Mouse (Mus musculus): ENCODE measurements around the gene Exo1.
A peak's percentile ranks its signal among the peaks of the same experiment; 100 is the strongest.

Gene Exo1

DNA sequence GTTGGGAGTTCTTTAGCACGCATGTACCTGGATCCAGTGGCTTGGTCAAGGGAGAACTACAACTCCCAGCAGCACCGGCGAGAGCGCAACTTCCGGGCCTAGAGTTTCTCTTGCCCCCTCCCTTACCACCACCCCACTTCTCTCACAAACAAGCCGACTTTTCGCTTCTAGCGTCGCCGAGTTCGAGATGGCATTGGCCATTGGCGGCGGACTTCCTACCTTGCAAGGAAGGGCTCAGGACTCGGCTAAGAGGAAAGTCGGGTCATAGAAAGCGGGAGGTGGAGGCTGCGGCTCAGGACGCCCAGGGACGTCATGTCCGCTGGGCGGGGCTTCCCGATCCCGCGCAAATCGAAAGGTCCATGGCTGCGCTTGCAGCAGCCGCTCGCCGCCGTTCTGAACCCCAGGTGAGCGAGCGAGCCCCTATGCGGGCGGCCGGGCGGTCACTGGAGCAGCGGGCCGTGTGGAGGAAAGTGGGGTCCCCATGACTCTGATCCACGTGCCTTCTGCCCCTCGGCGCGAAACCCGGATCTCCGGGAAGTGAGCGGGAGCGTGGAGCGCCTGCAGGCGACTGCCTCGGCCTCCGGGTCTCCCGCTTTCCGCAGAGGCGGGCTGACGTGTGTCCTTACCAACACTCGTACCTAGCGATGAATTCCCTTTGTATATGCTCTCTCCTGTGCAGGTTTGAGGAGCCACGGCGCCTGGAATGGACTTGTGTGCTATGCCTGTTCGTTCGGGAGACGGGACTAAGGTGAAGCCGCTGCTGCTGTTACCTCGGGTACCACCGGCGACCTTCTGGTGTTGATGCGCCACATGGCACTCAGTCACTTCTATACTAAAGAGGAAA is at the start of gene Exo1:
Gene Exo1, plus strand, starts transcription at position 129 of the 844 bp plus-strand sequence.
- peak; percentile 82 for DNase-seq (ENCODE audit: low spot score)

- DNase-seq (ENCODE audit: low spot score) = no peak
Observed at GRCm38 (mm10) chr1:175855515-175855914, 24.9 kb upstream of the Exo1 start.

- no peak for DNase-seq (ENCODE audit: low spot score)
Observed at GRCm38 (mm10) chr1:175867050-175867449, 13.3 kb upstream of the Exo1 start.

GRCm38 (mm10) chr1:175867558-175867957 is 12.8 kb upstream of the Exo1 start:
- no peak for DNase-seq (ENCODE audit: low spot score)

- DNase-seq (ENCODE audit: low spot score) = no peak
Observed at GRCm38 (mm10) chr1:175870716-175871115, 9.7 kb upstream of the Exo1 start.

GRCm38 (mm10) chr1:175872028-175872816 is 8.2 kb upstream of the Exo1 start:
- no peak for DNase-seq (ENCODE audit: low spot score)

- DNase-seq (ENCODE audit: low spot score) = no peak
Observed at GRCm38 (mm10) chr1:175883398-175883797, 3.0 kb downstream of the Exo1 start.

DNA sequence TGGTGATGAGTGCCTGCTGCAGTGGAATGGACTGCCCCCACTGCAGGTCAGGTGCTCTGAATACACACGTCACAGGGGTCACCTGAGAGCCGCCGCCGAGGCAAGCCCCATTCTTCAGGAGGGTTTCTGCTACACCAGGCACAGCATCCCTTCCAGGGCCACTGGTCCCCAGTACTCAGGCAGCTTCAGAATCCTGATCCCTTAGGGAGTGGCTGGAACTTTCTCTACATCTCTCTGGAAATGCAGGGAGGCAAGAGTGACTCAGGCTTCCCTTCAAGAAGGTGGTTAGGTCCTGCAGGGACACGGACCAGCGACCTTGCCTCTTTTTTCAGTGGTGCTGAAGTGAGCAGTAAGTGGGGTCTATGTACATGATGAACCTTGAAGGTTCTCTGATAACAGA is 12.9 kb downstream of the Exo1 start:
- no peak for DNase-seq (ENCODE audit: low spot score)

GRCm38 (mm10) chr1:175893726-175894125 is 13.3 kb downstream of the Exo1 start:
- no peak for DNase-seq (ENCODE audit: low spot score)

DNA sequence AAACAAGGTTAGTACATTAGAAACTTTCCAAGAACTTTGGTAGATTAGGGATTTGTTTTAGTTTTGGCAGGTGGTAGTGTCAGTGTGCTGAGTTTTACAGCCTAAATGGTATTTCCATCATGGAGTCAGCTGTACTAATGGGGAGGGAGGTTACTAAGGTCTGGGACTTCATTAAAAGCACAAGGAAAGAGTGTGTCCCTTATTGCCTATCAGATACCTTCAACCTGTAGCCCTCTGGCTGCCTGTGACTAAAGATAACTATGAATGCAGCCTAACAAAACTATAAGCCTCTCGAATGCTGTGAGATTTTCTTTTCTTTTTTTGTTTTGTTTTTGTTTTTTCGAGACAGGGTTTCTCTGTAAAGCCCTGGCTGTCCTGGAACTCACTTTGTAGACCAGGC is 30.8 kb downstream of the Exo1 start:
- DNase-seq (ENCODE audit: low spot score) = no peak

DNA sequence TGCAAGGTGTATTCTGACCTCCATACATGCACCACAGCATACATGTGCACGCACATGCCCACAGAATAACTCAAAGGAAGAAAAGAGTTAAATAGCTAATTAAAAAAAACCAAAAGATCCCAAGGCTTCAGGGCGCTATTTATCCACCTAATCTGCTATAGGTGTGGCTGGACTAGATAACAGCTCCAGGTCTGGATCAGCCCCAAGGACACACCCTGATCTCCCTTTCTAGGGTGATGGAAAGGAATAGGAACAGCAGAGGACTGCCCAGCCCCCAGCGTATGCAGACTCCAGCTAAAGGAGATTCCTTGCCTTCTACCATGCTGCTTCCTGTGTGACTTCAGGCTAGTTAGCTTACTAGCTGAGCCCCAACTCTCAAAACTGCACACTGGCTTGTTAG is 31.7 kb downstream of the Exo1 start:
- no peak for DNase-seq (ENCODE audit: low spot score)

- DNase-seq (ENCODE audit: low spot score) = no peak
Observed at GRCm38 (mm10) chr1:175913728-175914303, 33.4 kb downstream of the Exo1 start.

DNA sequence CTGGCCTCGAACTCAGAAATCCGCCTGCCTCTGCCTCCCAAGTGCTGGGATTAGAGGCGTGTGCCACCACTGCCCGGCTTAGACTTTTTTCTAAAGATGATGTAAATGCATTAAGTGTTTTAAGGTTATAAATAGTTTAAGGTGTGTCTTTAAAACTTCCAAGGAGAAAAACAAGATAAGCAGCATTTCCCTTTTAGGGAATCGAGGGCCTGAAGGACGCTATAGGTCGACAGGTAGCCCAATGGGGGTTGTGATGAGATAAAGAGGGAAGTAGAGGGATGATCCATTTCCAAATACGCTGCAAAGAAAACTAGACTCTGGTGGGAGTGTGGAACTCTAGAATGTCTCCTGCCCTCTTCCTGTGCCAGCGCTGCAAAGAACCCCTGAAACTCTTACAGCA is 39.6 kb downstream of the Exo1 start, which contains the start of gene Gm38100:
Gene Gm38100, plus strand, starts transcription at position 301 of the 400 bp plus-strand sequence.
- DNase-seq (ENCODE audit: low spot score) = no peak

DNA sequence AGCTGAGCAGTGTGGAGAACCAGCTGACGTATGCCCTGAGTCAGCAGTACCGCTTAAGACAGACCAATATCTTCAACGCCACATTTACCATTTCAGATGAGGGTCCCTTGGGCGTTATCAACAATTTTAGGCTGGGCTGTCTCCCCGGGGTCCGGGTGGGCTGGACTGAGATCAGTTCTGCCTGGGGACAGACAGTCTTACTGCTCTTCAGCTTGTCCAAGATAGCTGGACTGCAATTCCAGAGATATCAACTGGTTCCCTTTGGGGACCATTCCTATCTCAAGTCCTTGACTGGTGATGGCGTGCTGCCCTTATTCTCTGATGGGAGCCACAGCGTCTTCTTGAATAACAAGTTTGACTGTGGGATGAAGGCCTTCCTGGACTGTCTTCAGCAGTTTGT is 40.7 kb downstream of the Exo1 start:
- no peak for DNase-seq (ENCODE audit: low spot score)

GRCm38 (mm10) chr1:175923848-175924787 is 43.7 kb downstream of the Exo1 start:
- peak; percentile 73 for DNase-seq (ENCODE audit: low spot score)

- DNase-seq (ENCODE audit: low spot score) = no peak
Observed at GRCm38 (mm10) chr1:175931391-175931790, 51.0 kb downstream of the Exo1 start.

GRCm38 (mm10) chr1:175936282-175936737 is 55.9 kb downstream of the Exo1 start:
- DNase-seq (ENCODE audit: low spot score) = peak; percentile 46

GRCm38 (mm10) chr1:175938731-175939130 is 58.4 kb downstream of the Exo1 start:
- DNase-seq (ENCODE audit: low spot score) = no peak

DNA sequence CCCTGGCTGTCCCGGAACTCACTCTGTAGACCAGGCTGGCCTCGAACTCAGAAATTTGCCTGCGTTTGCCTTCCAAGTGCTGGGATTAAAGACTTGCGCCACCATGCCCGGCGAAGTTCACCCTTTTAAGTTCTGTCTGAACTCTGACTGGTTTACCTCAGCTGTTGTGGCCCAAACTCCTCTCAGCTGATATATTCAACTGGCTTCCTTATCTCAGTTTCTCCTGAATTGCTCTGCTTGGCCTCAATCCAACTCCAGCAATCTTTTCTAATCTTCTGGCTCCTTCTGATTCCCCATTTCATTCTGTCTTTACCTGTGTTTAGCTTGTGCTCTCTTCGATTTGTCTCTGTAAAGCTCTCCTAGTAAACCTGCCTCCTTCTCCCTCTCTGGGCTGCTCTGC is 62.8 kb downstream of the Exo1 start:
- no peak for DNase-seq (ENCODE audit: low spot score)

DNA sequence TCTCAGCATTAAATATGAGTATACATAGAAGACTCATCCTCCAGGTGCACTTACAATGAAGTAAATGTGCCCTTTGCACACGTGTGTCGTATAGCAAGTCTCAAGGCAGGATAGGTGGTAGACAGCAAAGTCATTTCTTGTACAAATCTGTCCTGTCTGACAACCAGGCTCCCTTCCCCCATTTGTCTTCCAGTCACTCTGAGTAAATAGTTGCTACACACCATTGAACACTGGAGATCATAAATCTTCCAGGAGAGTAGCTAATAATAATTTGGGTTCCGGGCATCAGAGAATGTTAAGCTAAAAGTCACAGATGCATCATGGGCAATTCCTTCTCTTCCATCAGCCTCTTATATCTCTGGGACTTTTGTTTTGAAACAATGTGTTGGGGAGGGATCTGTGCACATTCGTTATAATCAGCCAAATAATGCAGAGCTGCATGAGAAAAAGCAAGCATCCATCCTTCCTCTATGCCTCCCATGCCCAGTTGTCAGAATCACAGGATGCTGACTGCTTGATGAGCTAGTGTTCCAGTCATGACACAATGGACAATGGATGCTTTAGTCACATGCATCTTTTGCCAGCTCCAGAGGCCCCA is 66.4 kb downstream of the Exo1 start:
- no peak for DNase-seq (ENCODE audit: low spot score)

- no peak for DNase-seq (ENCODE audit: low spot score)
Observed at GRCm38 (mm10) chr1:175950421-175950820, 70.0 kb downstream of the Exo1 start.
